Mouse (Mus musculus) urinary bladder, adult 18-20 months (tissue): ENCODE data around the gene Rap1a.

Experiments
- DNase-seq, 2 experiments: peaks; one replicate each; pipeline ENCODE4 v3.0.0; 2022; ENCODE audit warnings: low spot score in 2 of 2, mixed read lengths in 2 of 2

The Rap1a gene

DNA sequence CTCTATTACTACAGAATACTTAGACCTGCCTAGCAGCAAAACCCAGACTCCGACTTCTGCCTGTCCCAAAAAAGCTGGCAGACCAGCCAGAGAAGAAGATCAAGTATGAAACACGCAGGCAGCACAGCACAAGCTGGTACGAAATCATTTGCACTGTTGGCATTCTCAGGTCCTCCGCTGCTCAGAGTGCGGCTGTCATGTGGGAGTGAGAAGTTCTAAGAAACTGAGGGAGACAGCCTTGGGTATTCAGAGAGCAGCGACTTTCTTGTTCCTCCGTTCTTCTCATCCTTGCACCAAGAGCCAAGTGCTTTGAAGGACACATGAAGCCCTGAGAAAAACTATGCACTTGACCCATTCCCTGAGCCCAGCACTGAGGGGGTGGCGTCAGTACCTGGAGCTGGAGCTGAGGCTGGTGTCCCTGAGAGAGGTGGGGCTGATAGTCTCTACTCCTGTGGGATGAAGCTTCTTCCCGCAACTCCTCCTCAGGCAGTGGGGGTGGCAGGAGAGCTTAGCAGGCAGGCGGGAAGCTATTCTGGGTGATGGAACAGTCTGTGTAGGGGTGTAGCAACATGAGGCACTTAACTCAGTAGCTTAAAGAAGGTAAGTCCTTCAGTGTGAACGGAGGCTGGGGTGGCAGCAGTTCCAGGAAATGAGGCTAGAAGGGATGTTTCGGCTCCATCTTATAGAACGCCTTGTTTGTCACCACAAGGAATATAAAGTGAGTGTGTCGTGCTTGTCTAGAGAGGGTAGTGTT lies 107.6 kb downstream of the Rap1a start:
- no peak for DNase-seq

DNA sequence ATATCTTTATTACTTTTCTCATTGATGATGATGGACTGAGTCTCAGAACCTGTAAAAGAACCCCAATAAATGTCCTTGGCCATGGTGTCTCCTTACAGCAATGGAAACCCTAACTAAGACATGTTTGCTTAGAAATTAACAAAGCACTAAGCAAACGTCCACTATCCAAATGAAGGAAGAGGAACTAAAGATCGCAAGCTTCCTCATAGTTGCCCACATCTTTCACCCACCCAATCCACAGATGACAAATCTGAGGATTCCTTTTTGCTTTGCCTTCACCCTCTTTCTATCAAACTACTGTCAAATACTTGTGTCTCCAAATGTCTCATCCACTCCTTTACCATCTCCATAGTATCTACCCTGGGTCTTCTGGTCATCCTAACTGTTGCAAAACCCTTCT lies 112.6 kb downstream of the Rap1a start:
- DNase-seq: no peak

DNA sequence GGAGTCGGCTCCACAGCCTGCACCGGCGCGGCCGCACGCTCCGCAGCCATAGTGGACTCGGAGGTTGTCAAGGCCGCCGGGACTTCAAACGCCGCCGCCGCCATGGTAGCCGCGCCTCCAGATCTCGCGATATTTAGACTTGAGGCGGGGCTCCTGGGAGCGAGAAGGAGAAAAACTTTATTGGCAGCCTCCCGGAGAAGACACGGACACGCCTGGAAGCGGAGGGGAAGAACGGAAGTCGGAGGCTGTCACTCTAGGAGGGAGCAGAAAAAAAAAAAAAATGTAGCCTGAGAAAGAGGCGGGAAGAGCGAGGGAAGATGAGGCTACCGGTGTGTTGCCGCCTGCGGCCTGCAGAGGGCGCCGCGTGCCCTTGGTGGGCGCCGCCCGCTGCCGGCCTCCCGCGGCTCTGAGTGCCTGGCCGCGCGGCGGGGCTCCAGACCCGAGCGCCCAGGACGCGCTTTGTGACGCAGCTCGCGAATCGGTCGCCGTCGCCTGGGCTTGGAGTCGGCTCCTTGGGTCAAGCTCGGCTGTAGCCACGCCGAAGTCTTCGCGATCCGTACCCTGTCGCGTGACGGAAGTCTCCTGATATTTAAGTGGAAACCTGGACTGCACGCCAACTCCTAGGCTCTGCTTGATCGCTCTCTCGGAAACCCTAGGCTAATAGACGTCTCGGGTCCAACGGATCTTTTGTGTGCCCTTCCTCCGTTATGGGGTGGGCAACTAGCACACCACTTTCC lies 113.6 kb downstream of the Rap1a start, which contains the start of gene Ddx20:
Ddx20 (minus strand) TSS at position 251 of the 737 bp plus-strand sequence.
- peak; percentile 88 to 95 for DNase-seq

GRCm38 (mm10) chr3:105686394-105687323 lies 114.5 kb downstream of the Rap1a start:
- DNase-seq: peak in 1 of 2 experiments; percentile 35

- no peak for DNase-seq
These were observed 120.8 kb downstream of the Rap1a start for GRCm38 (mm10) chr3:105680346-105680745.
